Mouse (Mus musculus) neural tube, postnatal 0 days (tissue): ENCODE data around the gene Olfr895. TPM values are rescaled to one million over a fixed set of nuclear protein-coding genes. Genes with fewer than 3 reads are reported as not detected.

ENCODE experiments used
- polyA plus RNA-seq: library from polyadenylated mRNA; unstranded; fragments of >200 nt; fragmentation: Nextera tagmentation; extraction: Ambion mirVana; gene quantifications from 2 replicates; pipeline ENCODE4 v1.2.1, GENCODE M21; 2015

Gene Olfr895
- not detected in 2 replicates for polyA plus RNA-seq

GRCm38 (mm10) chr9:38267551-38267950 is at the start of gene Olfr895:
Gene Olfr895 (plus strand): TSS chr9:38267851.

DNA sequence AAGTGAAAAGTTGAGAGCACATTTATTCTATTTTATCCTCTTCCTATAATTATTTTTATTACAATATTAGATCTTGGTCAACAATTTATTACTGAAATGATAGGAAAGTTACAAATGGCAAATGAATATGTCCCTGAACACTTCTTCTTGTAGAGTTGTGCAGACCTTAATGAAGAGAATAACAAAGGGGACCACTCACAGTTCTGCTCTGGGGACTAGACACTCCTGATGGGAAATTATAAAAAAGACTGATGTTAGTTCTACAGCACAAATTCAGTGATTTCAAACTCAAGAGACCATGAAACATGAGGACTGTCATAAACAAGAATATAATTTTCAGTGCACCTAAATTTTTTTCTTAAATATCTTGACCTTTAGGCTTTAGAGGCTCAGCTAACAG is 15.2 kb upstream of the Olfr895 start, which contains the start of gene Olfr143:
TSS of gene Olfr143 (plus strand) at position 301 of the 400 bp plus-strand sequence.

GRCm38 (mm10) chr9:38290807-38291206 is 23.2 kb downstream of the Olfr895 start, which contains the start of gene Olfr896-ps1:
Gene Olfr896-ps1 (plus strand): TSS chr9:38291107.

Other genes starting within 250 kb of the Olfr895 start
- gene Olfr883, start 242.0 kb upstream of the Olfr895 start, polyA plus RNA-seq, result not detected in 2 replicates
- not detected in 2 replicates for gene Olfr884, start 221.3 kb upstream of the Olfr895 start, polyA plus RNA-seq
- gene Olfr885, start 206.5 kb upstream of the Olfr895 start, polyA plus RNA-seq, result not detected in 2 replicates
- gene Olfr887, start 183.8 kb upstream of the Olfr895 start, polyA plus RNA-seq, result not detected in 2 replicates
- not detected in 2 replicates for gene Olfr888, start 159.7 kb upstream of the Olfr895 start, polyA plus RNA-seq
- gene Olfr889, start 152.7 kb upstream of the Olfr895 start, polyA plus RNA-seq, result 0.08 and 0.11 TPM in 2 replicates
- gene Olfr890, start 125.3 kb upstream of the Olfr895 start, polyA plus RNA-seq, result not detected in 2 replicates
- gene Olfr891, start 87.0 kb upstream of the Olfr895 start, polyA plus RNA-seq, result not detected in 2 replicates
- gene Olfr893, start 59.5 kb upstream of the Olfr895 start, polyA plus RNA-seq, result not detected in 2 replicates
- not detected in 2 replicates for gene Olfr894, start 49.8 kb upstream of the Olfr895 start, polyA plus RNA-seq
- not detected in 2 replicates for gene Olfr143, start 15.1 kb upstream of the Olfr895 start, polyA plus RNA-seq
- gene Olfr896-ps1, start 23.3 kb downstream of the Olfr895 start, polyA plus RNA-seq, result not detected in 2 replicates
- not detected in 2 replicates for gene Olfr25, start 61.2 kb downstream of the Olfr895 start, polyA plus RNA-seq
- gene Olfr898, start 80.6 kb downstream of the Olfr895 start, polyA plus RNA-seq, result not detected in 2 replicates
- gene Olfr250, start 99.0 kb downstream of the Olfr895 start, polyA plus RNA-seq, result not detected in 2 replicates
- not detected in 2 replicates for gene Olfr251, start 109.2 kb downstream of the Olfr895 start, polyA plus RNA-seq
- not detected in 2 replicates for gene Olfr147, start 133.8 kb downstream of the Olfr895 start, polyA plus RNA-seq
- gene Olfr901, start 161.6 kb downstream of the Olfr895 start, polyA plus RNA-seq, result not detected in 2 replicates
- gene Olfr902, start 179.8 kb downstream of the Olfr895 start, polyA plus RNA-seq, result not detected in 2 replicates
- not detected in 2 replicates for gene Olfr904, start 195.3 kb downstream of the Olfr895 start, polyA plus RNA-seq
- not detected in 2 replicates for gene Olfr905, start 203.3 kb downstream of the Olfr895 start, polyA plus RNA-seq
- not detected in 2 replicates for gene Olfr906, start 219.2 kb downstream of the Olfr895 start, polyA plus RNA-seq
- gene Olfr907, start 227.9 kb downstream of the Olfr895 start, polyA plus RNA-seq, result not detected in 2 replicates